Mouse (Mus musculus) erythroblast, embryonic 14.5 days (primary cell): Measurements from ENCODE around the gene Arhgef12.

Source experiments
- GATA1 ChIP-seq: IDR thresholded peaks from 2 replicates; pipeline ENCODE4 v1.6.1; 2012; ENCODE audit warnings: low read length, inconsistent platforms, mixed read lengths
- TAL1 ChIP-seq: IDR thresholded peaks from 3 replicates; pipeline ENCODE4 v1.6.1; 2012; ENCODE audit warnings: low read length, inconsistent platforms, mixed read lengths

- TF ChIP-seq GATA1 (no peak), TAL1 (no peak)
Observed at GRCm38 (mm10) chr9:42943057-42943529, 163.9 kb downstream of the Arhgef12 start.
